Mouse (Mus musculus): ENCODE results near the gene Dnajc12. TPM values are rescaled to one million over a fixed set of nuclear protein-coding genes. Genes with fewer than 3 reads are reported as not detected.

Dnajc12 gene
- polyA plus RNA-seq, 1 experiment from 2014 or later, result 14.7 TPM

DNA sequence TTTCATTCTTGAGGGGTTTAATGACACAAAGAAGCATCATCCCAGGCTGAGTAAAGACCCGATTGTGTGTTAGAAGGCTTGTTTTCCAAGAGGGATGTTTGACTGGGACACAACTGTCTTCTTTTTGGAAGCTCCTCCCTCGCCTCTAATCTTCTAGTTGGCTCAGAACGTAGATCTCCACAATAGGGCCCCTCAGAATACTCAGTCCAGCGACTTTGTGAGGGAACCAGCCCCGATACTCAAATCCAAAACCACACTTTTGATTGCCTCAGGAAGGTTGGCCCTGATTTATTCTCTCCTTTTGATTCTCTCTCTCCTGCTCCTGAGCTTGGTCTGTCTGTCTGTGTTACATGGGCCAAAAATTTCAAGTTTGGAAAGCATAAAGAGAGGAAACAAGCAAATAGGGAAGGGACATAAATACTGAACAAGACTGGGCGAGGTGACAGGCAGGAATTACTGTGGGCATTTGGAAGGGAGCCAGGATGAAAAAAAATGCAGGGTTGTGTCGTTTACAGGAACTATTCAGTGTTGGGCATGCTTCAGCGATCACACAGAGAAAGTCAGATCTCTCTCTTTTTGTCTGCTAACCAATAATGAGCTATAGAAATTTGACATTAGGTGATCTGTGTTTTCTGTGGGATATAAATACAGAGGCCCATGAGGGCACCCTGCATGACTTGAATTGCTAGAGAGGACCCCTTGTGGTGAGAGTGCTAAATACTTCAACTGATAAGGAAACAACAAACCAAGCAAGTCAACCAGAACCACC lies 73.1 kb downstream of the Dnajc12 start:
- no peaks in the 10 kb centered on the region for H3K4me1 ChIP-seq (ENCODE audit: control insufficient read depth, insufficient read depth, low read length)
- H3K9ac ChIP-seq (ENCODE audit: low read length), result no peak overlapping the region
- WGBS, result 79% methylated on average over 8 of the region's 8 CpGs
- H3K27me3 ChIP-seq (ENCODE audit: control insufficient read depth, insufficient read depth, low read length), result no peaks in the 10 kb centered on the region
- DNase-seq (ENCODE audit: low spot score) (no peak), ATAC-seq (ENCODE audit: insufficient number of reproducible peaks, low FRiP score, low TSS enrichment, low read depth) (no peak)
- no peak overlapping the region for H3K27ac ChIP-seq (replicated peaks; ENCODE audit: low read depth, low read length)
- H3K36me3 ChIP-seq (ENCODE audit: control insufficient read depth, insufficient read depth, low read length), result no peaks in the 10 kb centered on the region
- H3K4me3 ChIP-seq (ENCODE audit: low read depth, low read length), result no peak overlapping the region
- no peaks in the 10 kb centered on the region for H3K9me3 ChIP-seq (ENCODE audit: control insufficient read depth, low read length)
- H3K4me2 ChIP-seq (ENCODE audit: low read depth, severe bottlenecking), result no peak overlapping the region

DNA sequence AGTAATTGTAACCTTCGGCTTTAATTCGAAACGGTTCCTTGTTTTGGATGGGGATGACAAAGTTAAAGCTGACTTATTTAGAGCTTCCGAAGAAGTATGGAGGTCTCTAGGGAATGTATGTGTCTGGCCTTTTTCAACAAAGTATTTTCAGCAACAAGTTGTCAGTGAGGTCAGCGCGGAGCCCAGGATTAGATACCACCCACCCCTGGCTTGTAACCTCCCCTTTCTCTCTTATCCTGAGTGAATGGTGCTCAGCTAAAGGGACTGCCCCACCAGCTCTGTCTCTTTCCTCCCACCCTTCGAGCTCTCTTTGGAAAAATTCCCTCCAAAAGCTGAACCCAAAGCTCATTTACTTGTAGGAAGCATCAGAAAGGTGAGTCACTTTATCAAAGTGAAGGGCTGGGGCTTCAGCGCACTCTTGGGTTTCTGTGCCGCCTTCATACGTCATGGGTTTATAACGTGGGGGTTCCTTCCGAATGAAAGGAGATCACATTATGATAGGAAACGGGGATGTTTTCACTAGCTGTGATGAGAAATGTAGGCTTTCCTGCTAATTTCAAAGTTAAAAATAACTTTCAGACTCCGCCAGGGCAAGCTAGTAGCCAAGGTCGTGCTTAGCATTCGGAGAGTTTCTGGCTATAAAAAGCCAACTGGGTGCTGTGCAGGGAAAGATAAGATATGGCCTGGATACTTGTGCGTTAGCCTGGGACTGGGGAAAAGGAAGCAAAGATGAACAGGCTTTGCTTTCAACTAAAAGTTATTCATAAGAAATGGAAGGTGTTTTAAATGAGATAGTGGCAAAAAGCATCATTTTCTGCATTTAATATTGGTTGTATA lies 75.3 kb downstream of the Dnajc12 start:
- no peaks in the 10 kb centered on the region for H3K36me3 ChIP-seq (ENCODE audit: control insufficient read depth, insufficient read depth, low read length)
- WGBS, result 70% methylated on average over 17 of the region's 17 CpGs
- H3K27me3 ChIP-seq (ENCODE audit: control insufficient read depth, insufficient read depth, low read length), result no peaks in the 10 kb centered on the region
- no peak overlapping the region for H3K9ac ChIP-seq (ENCODE audit: low read length)
- H3K4me2 ChIP-seq (ENCODE audit: low read depth, severe bottlenecking), result no peak overlapping the region
- no peak overlapping the region for H3K4me3 ChIP-seq (ENCODE audit: low read depth, low read length)
- H3K9me3 ChIP-seq (ENCODE audit: control insufficient read depth, low read length), result no peaks in the 10 kb centered on the region
- ATAC-seq (ENCODE audit: insufficient number of reproducible peaks, low FRiP score, low TSS enrichment, low read depth) (no peak), DNase-seq (ENCODE audit: low spot score) (no peak)
- no peak overlapping the region for H3K27ac ChIP-seq (replicated peaks; ENCODE audit: low read depth, low read length)
- no peaks in the 10 kb centered on the region for H3K4me1 ChIP-seq (ENCODE audit: control insufficient read depth, insufficient read depth, low read length)

Other genes with a start within 250 kb of the Dnajc12 start
- gene Mypn, start 178.5 kb upstream of the Dnajc12 start, polyA plus RNA-seq (2014; fragmentation: Nextera tagmentation; extraction: Ambion mirVana), result 0.45 and 0.60 TPM in 2 replicates
- gene Herc4, start 138.6 kb upstream of the Dnajc12 start, polyA plus RNA-seq (2014; fragmentation: Nextera tagmentation; extraction: Ambion mirVana), result 46.1 and 50.8 TPM in 2 replicates
- 13.0 and 15.6 TPM in 2 replicates for gene Sirt1, start 739 bp upstream of the Dnajc12 start, polyA plus RNA-seq (2014; fragmentation: Nextera tagmentation; extraction: Ambion mirVana)
- gene Gm7075, start 39.3 kb downstream of the Dnajc12 start, polyA plus RNA-seq (2014; fragmentation: Nextera tagmentation; extraction: Ambion mirVana), result not detected in 2 replicates
- 0.04 TPM in 1 of 2 replicates, not detected in the other for gene Ctnna3, start 47.7 kb downstream of the Dnajc12 start, polyA plus RNA-seq (2014; fragmentation: Nextera tagmentation; extraction: Ambion mirVana)

All from limb, embryonic 11.5 days (tissue).